Mouse (Mus musculus): ENCODE results near the gene Ppp2r1b.

Gene Ppp2r1b

DNA sequence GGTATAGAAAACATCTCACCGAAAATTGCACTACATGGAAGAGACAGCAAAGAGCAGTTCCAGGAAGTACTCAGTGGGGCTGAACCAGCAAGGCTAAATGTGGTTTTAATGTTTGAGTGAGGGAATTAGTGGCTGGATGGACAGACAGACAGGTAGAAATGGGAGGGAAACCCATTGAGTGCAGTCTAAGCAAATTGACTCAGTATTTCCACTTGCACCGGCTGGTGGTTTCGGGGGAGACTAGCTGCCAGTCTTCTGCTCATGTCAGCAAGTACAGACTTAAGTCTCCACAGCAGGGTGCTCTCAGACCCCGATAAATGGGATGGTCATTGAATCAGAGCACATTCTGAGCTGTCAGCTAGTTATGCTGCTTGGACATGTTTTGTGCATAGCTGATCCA lies 9.0 kb upstream of the Ppp2r1b start:
- DNase-seq (ENCODE audit: low spot score in 2 of 2), result no peak

DNA sequence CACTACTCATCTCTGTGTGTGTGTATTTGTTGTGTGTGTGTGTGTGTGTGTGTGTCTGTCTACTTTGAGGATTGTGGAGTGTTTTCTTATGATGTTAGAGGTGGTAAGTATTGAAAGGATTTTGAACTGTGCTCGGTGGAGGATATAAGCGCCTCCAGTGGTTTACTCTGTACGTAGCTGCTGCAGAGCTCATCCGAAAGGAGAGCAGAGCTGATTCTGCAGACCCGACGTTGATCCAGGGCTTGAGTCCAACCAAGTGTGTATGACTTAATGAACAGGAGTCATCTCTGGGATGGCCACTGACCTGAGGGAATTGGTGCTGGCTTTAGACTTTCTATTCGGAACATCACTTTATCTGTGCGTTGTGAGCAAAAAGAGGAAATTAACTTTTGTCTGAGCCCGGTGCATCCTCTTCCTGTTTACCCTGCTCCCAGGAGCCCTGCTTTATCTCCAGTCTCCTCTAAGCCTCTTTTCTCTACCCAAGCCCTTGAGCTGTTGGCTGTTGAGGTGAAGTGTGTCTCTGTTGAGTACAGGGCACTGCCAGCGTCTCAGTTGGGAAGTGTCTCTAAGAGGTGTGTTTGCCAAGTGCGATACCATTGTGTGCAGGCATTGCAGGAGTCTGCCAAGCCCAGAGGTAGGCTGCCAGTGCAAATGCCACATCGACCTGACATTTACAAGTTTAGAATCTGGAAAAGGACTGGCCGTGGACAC lies 3.9 kb upstream of the Ppp2r1b start:
- DNase-seq (ENCODE audit: low spot score in 2 of 2), result no peak

DNA sequence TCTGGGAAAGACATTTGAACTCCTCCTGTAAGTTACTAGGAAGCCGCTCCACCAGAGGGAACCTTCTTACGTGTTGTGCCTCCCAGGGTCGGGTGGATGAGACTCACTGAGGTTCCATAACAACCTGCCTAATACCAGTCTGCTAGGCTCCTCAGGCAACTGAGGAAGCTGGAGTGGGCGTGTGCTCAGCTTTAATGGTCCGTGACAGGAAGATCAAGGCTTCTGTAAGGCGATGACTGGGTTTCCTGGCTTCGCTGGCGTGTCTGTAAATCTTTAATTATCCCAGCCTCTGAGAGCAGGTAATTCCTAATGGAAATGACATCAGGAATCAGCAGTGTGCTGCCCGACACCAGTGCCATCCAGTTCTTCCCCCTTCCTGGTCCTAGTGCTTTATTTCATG lies 446 bp downstream of the Ppp2r1b start:
- no peak for DNase-seq (ENCODE audit: low spot score in 2 of 2)

DNA sequence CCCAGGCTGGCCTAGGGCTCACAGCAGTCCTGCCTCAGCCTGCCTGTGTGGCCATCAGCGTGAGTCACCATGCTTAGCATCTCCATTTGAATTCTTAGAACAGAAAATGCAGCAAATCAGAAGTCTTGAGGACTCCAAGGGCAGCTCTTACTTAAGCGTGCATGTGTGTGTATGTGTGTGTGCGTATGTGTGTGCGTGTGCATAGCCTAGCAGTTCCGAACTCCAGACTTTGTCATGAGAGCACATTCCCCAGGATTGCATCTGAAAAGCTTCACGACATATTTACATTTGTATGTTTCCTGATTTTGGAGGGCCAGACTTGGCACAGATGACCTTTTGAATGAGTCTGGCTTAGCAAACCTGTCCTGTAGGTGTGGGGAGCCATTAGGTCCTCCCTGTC lies 2.0 kb downstream of the Ppp2r1b start:
- DNase-seq (ENCODE audit: low spot score in 2 of 2), result no peak

DNA sequence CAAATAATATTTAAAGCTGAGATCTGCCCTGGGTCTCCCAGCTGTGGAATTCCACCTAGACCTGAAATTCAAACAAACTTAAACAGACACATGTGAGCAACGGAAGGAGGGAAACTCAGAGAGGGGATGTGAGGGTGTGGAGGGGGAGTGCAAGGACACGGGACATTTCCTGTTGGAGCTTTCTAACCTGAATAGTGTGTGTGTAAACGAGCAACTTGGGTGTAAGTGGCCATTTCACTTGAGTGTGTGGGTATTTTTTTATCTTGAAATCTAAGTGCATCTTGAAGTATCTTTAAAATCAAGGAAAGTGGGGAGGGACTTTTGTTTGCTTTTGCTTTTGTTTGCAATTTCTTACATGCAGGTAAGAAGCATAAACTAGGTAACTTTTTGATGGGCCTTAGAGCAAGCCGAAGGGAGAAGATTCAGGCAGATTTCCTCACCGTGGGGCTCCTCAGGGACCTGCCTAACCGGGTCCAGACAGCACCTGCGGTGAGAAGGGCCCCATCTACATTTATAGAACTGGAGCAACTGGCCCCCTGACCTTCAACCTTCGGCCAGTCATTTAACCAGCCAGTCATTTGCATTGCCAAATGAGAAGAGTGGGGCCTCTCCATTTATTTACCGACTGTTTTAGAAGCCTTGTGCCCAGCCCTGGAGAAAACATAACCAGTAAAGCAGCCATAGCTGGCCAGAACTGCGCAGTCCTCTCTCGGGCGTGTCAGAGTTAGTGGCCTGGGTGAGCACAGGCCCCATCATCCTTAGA lies 2.7 kb downstream of the Ppp2r1b start:
- DNase-seq (ENCODE audit: low spot score in 2 of 2), result no peak

DNA sequence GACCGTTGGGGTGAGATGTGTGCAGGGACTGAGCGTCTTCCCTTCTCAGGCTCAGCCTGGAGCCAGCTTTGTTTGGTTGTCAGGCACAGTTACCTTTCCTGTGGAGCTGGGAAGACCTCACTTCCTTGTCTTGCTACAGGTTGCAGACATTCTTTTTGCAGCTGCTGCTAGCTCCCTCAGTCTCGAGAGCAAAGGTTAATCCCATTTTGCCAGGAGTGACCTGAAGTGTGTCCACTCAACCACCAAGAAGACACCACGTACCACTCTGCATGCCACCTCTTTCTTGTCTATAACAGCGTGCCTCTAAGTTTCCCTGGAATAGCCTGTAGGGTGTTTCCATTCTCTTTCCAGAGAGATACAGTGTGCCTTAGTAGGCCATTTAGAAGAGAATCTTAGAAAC lies 3.7 kb downstream of the Ppp2r1b start:
- no peak for DNase-seq (ENCODE audit: low spot score in 2 of 2)

DNA sequence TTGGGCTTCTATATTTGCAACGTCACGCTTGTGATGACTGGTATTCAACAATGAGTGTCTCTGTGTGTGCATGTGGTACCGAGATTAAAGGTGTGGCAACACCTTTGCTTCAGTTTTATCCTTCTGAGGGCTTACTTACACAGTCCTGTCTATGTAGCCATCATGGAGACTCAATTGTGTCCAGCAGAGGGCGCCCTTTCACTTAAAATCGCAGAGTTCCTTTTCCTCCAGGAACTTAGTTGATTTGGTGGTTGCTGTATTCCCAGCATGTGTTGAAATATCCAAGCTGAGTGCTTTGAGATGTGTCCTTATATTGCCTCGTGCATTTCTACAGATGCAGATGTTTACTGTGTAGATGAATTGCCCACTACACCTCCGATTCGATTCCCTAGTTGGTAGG lies 4.1 kb downstream of the Ppp2r1b start:
- peak; percentile 97 for DNase-seq (ENCODE audit: low spot score in 2 of 2)

DNA sequence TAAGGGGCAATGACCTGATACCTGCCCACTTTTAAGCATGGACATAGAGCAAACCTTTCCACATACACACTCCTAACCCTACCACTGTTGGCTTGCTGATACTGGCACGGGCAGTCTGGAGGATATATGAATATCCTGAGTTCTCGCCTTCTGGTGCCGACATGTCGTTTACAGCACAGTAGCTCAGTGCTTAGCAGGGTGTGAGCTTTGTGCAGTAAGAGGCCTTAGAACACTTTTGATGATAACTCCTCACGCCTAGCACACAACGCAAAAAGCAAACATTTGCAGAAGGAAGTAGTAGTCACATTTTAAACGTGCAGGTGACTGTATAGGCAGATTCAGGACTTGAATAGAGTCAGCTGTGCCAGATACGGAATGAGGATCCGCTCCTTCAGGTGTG lies 4.7 kb downstream of the Ppp2r1b start:
- no peak for DNase-seq (ENCODE audit: low spot score in 2 of 2)

DNA sequence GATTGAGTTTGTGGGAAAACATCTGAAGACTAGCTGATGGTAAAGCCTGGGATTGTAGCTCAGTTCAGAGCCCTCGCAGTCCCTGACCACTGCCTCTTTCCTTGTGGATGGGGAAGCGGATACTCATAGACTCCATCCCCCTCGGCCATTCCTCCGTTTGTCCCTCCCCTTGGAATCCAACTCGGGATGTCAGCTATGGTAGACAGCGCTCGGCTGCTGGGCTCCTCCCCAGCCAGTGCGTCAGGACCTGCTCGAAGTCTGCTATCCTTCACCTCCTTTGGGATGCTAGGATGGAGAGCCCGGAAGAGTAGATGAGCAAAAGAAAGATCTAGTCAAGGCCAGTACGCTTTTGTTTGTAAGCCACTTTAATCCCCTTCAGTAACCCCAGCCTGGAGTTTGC lies 5.2 kb downstream of the Ppp2r1b start:
- no peak for DNase-seq (ENCODE audit: low spot score in 2 of 2)

DNA sequence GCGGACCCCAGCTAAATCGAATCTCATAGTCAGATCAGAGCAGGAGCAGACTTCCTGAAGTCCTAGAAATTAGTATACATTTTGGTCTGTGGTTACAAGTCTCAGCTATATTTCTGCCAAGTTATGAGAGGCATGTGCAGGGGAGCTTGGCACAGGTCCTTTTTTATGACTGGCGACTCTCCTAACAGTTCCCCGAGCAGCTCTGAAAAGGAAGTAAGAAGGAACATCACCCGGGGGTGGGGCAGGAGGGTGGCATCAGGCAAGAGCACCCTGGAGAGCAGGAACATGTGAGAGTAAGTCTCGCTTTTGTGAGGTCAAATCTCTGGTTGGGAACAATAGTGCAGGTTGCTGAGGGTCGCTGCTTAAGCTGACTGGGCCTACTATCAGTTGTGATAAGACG lies 5.6 kb downstream of the Ppp2r1b start:
- peak in 1 of 2 experiments; percentile 52 for DNase-seq (ENCODE audit: low spot score in 2 of 2)

DNA sequence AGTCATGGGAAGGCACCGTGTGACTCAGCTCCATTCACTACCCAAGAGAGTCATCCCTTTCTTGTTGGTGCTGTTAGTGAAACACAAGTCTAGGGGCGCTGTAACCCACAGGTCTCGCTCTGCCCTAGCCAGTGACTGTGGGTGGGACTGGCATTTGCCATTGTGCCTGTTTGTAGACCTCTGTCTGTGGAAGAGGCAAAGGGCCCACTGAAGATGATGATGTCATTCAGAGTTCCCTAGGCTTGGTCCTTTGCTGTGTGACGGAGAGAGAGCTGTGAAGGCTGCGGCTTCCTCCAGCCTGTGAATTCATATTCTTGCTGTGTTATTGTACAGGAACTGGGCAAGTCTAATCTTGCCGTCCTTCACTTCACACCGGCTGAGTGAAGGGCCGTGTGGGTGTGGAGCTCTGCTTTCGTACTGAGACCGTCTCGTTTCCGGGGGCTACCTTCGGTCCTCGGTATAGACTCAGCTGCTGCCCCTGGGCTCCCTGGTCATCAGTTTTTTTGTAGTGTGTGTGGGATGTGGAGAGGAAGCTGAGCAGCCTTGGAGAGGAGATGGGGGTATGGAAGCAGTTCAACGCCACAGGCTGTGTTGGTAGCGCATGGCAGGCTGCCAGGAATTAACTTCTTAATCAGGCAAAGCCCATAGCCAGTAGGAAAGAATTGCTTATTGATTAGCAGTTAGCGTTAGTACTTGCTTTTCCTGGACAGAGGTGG lies 7.7 kb downstream of the Ppp2r1b start:
- peak; percentile 36 to 39 for DNase-seq (ENCODE audit: low spot score in 2 of 2)

DNA sequence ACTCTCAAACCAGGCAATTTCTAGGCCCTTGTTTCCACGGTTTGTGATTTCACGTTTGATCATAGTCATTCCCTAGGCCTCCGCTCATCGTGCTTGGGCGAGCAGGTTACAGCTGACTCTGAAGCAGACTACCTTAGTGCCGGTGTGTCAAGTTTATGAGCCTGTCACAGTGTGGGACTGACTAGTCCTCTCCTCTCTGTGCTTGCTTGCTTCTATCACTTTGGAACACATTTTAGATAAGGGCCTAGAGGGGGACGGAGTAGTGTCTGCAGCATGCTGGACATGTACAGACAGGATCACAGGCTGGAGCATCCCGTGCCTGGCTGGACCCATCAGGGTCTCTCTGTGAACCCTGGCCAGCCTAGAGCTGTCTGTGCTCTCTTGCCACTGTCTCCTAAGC lies 9.3 kb downstream of the Ppp2r1b start:
- no peak for DNase-seq (ENCODE audit: low spot score in 2 of 2)

DNA sequence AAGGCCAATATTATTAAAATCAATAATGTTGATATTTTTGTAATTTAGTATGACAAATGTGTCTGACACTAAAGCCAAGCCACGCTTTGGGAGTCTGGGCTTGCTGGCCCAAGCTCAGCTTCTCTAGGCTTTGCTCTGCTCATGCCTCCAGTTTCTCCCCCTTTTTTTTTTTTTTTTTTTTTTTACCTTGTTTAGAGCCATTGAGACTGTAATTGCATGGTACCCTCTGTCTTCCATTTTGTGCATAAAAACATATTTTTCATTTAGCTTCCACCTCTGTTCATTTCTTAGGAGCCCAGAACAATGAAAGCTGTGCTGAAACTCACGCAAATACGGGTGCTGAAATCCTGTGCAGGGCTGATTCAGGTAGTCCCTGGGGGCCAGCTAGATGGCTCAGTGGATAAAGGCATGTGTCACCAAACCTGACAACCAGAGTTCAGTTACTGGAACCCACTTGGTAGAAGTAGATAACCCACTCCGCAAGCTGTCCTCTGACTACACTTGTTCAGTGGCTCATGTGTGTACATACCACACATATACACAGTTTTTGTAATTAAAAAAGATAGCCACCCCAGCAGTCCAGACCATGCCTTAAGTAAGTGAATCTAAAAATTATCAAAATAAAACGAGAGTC lies 10.1 kb downstream of the Ppp2r1b start:
- no peak for DNase-seq (ENCODE audit: low spot score in 2 of 2)

DNA sequence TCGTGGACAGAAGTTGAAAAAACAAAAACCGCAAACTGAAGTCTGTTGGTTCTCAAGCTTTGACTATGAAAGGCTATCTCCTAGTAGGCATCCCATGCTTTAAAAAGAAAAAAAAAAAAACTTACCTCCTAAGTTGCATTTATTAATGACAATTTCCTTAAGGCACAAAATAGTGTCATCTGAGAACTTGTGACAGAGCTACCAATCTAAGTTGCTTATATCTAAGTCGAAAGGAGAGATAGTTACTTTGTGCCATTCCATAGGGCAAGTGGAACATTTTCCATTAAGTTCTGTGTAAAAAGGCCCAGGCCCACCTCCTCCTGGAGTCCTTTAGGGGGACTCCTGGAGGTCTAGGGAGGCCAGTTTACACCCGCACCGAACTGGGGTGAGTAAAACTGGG lies 10.7 kb downstream of the Ppp2r1b start:
- DNase-seq (ENCODE audit: low spot score in 2 of 2), result no peak

DNA sequence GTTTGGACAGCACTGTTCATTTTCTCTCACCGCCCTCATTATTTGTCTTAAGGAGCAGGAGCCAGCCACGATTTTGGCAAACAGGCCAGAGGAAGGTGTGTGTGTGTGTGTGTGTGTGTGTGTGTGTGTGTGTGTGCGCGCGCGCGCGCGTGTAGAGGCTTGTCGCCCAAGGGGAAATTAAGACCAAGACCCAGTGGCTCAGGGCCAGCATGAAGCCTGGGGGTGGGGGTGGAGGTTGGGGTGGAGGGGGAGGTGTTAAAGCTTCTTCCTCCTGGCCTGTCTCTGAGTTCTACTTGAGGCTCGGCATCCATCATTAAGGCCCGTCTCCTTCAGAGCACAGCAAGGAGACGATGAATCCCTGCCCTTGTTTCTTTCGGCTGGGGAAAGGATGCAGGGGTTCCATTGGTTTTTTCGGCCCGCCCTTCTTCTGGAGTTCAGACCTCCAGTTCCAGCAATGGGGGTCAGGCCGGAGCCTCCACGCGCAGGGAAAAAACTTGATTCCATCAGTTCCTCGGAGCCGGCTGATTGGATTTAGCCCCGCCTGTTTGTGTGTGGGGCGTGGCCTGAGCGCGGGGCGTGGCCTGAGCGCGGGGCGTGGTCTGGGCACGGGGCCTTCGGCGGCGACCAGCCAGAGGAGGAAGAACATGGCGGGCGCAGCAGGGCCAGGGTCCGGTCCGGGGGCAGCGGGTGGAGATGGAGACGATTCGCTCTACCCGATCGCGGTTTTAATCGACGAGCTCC lies 11.4 kb downstream of the Ppp2r1b start:
- peak; percentile 88 to 91 for DNase-seq (ENCODE audit: low spot score in 2 of 2)

DNA sequence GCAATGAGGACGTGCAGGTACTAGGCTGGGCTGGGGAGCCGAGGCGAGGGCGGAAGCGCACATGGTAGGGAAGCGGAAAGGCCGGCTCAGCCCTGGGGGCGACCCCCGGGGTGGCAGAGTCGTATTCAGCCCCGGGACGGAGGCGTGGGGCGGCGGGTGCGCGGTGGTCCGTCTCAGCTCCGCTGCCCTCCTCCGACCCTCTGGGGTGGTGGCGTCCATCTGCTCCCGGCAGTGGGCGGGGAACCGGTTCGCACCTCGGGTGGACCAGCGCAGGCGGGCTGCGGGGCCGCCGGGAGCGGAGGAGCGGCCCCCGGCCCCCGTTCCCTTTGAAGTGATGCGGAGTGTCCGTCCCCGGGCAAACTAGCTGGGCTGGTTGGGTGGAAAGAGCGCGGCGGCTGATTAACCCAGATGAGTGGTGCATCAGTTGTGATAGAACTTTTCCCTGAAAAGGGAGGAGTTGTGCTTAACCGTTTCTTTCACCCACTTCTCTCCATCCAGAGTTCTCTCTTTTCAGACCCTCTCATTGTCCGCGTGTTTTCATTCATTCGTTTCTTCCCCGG lies 12.1 kb downstream of the Ppp2r1b start:
- DNase-seq (ENCODE audit: low spot score in 2 of 2), result peak in 1 of 2 experiments; percentile 30

DNA sequence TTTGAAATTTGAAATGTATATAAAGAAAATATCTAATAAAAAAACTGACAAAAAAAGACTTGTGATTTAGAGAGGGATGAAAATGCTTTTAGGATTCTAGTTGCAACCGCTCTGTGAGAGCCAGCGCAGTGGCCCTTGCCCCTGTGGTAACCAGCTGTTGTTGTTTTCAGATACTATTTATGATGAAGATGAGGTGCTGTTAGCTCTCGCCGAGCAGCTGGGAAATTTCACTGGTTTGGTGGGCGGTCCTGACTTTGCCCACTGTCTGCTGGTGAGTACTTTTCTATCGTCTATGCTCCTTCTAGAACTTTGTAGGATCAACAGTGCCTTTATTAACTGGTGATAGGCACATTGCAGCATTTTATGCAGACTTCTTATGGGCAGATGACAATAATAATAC lies 13.6 kb downstream of the Ppp2r1b start:
- no peak for DNase-seq (ENCODE audit: low spot score in 2 of 2)

DNA sequence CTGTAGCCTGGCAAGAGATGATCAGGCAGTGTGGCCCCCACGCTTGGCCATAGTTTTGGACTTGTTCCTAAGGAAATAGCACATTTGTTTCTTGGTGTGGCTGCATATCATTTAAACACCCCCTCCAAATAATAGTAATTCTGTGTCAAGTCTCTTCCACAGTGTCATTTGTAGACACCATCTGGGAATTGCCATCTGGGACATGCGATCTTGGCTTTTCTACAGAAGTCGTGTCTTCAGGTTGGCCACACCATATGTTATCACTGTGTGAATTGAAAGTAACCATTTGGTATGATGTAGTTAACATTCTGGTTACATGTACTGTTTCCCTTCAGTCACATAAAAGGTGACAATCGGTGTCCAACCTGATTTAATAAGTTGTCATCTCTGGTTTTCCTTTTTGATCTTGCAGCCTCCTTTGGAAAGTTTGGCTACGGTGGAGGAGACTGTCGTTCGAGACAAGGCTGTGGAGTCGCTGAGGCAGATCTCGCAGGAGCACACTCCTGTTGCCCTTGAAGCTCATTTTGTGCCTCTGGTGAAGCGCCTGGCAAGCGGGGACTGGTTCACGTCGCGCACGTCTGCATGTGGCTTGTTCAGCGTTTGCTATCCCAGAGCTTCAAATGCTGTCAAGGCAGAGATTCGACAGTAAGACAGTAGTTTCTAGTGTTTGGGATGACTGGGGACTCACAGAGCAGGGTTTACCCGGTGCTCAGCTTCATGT lies 16.2 kb downstream of the Ppp2r1b start:
- DNase-seq (ENCODE audit: low spot score in 2 of 2), result no peak

DNA sequence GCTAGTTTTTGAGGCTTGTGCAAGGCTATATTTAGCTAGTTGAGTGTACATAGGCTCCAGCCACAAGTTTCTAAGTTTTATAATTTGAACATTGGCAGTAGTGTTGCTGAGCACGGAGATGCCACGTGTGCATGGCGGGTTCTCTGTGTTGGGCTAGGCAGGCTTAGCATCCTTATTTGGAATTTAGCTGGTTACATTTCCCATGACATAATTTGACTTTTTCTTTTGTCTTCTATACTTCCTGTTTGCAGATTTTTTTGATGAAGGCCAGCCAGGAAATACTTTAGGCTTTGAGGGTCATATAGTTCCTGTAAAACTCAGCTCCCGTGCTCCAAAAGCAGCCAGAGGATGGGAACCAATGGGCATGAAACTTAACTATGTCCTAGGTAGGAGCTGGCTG lies 18.7 kb downstream of the Ppp2r1b start:
- DNase-seq (ENCODE audit: low spot score in 2 of 2), result no peak

DNA sequence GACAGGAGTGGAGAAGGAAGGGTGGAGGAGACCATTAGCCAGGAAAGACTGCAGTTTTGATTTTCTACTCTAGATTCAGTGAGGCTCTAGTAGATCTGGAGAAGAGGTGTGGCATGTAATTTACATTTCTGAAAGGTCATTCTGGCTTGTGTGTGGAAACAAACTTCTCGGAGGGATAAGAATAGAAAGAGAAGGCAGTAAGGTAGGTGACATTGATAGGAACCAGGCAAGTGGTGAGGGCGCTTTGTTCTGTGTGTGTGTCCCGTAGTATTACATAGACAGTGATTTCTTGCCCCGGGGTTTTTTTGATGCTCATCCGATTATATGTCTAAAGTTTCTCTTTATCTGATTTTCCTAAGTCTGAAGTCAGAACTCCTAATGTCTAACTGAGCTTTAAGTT lies 19.8 kb downstream of the Ppp2r1b start:
- DNase-seq (ENCODE audit: low spot score in 2 of 2), result no peak

DNA sequence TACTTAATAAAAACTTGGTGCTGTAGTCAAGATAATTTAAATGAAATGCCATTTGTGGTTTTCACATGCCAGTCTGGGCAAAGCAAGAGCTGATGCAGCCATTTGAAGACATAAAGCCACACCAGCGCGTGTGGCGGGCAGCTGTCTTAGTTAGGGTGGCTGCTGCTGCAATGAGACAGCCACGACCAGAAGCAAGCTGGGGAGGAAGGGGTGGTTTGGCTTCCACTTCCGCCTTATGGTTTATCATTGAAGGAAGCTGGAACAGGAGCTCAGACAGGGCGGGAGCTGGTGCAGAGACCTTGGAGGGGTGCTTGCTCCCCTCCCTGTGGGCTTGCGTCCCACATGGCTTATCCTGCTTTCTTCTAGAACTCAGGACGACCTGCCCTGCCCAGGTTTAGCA lies 20.7 kb downstream of the Ppp2r1b start:
- DNase-seq (ENCODE audit: low spot score in 2 of 2), result no peak
